Mouse (Mus musculus) lung, embryonic 15.5 days (tissue): Measurements from ENCODE around the gene Pus3. TPM values are rescaled to one million over a fixed set of nuclear protein-coding genes. Genes with fewer than 3 reads are reported as not detected.

Experiments used
- ATAC-seq: fragments of 200-750 bp; cut with Nextera tagmentation; 2 replicates; pipeline ENCODE4 v1.8.0; 2017; ENCODE audit warnings: moderate number of reproducible peaks, borderline replicate concordance; ENCODE audit not compliant: low FRiP score, low TSS enrichment; ENCODE audit errors: extremely low read depth
- H3K27ac ChIP-seq: fragments of 300-500 bp; sonication (generic); 2 replicates; pipeline ENCODE4 v1.5.1; 2015; ENCODE audit warnings: moderate library complexity, mild to moderate bottlenecking, inconsistent platforms
- H3K27me3 ChIP-seq: fragments of 300-500 bp; sonication (generic); 2 replicates; pipeline ENCODE4 v1.6.1; 2015; ENCODE audit warnings: inconsistent platforms
- H3K36me3 ChIP-seq: fragments of 300-500 bp; sonication (generic); 2 replicates; pipeline ENCODE4 v1.6.1; 2015; ENCODE audit warnings: inconsistent platforms
- H3K4me1 ChIP-seq: fragments of 300-500 bp; sonication (generic); 2 replicates; pipeline ENCODE4 v1.6.1; 2015; ENCODE audit warnings: inconsistent platforms
- H3K4me2 ChIP-seq: fragments of 300-500 bp; sonication (generic); 2 replicates; pipeline ENCODE4 v1.6.1; 2015; ENCODE audit warnings: inconsistent platforms, mild to moderate bottlenecking, moderate library complexity
- H3K4me3 ChIP-seq: fragments of 300-500 bp; sonication (generic); 2 replicates; pipeline ENCODE4 v1.5.1; 2015; ENCODE audit warnings: mild to moderate bottlenecking, inconsistent platforms
- H3K9ac ChIP-seq: fragments of 300-500 bp; sonication (generic); 2 replicates; pipeline ENCODE4 v1.6.1; 2015; ENCODE audit warnings: inconsistent platforms
- H3K9me3 ChIP-seq: fragments of 300-500 bp; sonication (generic); 2 replicates; pipeline ENCODE4 v1.6.1; 2016; ENCODE audit warnings: inconsistent platforms
- WGBS: fragments of 180-500 bp; shearing (Covaris S2); methylation state at CpG from one replicate; pipeline ENCODE4 v1.1.7; 2015; 5-methylcytosine and 5-hydroxymethylcytosine counted together
- polyA plus RNA-seq: library from polyadenylated mRNA; unstranded; fragments of >200 nt; fragmentation: Nextera tagmentation; extraction: Ambion mirVana; gene quantifications from 2 replicates; pipeline ENCODE4 v1.2.1, GENCODE M21; 2015

The Pus3 gene
- polyA plus RNA-seq, 1 experiment from 2014 or later: 15.9 TPM

GRCm38 (mm10) chr9:35548455-35548854, 9.9 kb upstream of the Pus3 start:
- Histone ChIP-seq H3K27ac (no peak overlapping the region), H3K9ac (no peak overlapping the region), H3K27me3 (no peaks in the 10 kb centered on the region), H3K4me2 (no peak overlapping the region), H3K4me3 (no peak overlapping the region), H3K36me3 (no peaks in the 10 kb centered on the region), H3K9me3 (no peaks in the 10 kb centered on the region), H3K4me1 (no peaks in the 10 kb centered on the region)
- no peak for ATAC-seq
- WGBS: 66% methylated on average over 9 of the region's 9 CpGs

- no peak overlapping the region for H3K4me3 ChIP-seq
- peaks cover 17% of the 10 kb centered on the region; the same call in 1 of the 2 replicates for H3K27me3 ChIP-seq
- no peak overlapping the region for H3K9ac ChIP-seq
- H3K9me3 ChIP-seq: no peaks in the 10 kb centered on the region
- WGBS: 45% methylated on average over 12 of the region's 12 CpGs
- ATAC-seq: no peak
- H3K4me2 ChIP-seq: no peak overlapping the region
- H3K4me1 ChIP-seq: peaks cover 29% of the 10 kb centered on the region
- peaks cover 6% of the 10 kb centered on the region for H3K36me3 ChIP-seq
- H3K27ac ChIP-seq: no peak overlapping the region
These were observed 1.8 kb upstream of the Pus3 start for GRCm38 (mm10) chr9:35556494-35557102.

DNA sequence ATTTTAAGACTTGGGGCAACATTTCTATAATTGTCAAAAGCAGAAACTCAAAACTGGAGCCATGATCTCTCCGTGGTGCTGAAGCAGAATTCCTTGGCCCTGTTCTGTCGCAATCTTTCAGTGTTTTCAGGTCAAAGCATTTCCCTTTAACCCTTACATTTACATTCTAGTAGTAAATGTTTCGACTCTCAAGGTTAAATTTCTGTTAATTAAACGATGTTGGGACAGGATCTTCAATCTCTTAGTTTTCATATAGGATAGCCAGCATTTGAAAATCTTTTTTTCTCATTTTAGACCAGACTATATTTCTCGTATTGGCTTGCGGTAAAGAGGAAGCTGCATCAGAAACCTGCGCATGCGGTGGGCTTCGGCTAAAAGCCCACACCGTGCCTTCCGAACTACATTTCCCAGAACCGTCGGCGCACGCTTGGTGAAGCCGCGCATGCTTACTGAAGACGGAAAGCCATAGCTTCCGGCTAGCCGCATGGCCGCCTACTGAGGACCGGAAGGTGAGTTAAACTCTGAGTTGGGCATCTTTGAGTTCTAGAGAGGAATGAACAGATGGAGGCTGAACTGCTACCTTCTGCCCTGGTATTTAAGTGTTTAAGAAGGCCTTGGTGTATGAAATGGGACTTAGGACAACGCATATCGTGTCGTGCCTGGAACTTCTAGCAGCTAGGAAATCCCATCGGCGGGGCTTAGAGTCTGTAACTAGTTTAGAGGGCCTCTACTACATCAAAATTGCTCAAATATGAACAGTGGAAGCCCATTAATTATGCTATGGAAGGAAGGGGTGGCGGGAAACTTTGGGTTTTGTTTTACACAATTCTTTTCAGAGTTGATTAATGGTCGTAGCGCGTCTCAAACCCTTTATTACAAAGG, 855 bp downstream of the Pus3 start:
- Histone ChIP-seq H3K4me2 (peak overlapping the region; percentile 97), H3K9me3 (no peaks in the 10 kb centered on the region), H3K4me1 (peaks cover 29% of the 10 kb centered on the region), H3K4me3 (peak overlapping the region; percentile 74), H3K27me3 (peaks cover 17% of the 10 kb centered on the region; the same call in 1 of the 2 replicates), H3K9ac (peak overlapping the region; percentile 62), H3K27ac (peak overlapping the region; percentile 60), H3K36me3 (peaks cover 13% of the 10 kb centered on the region)
- peak; percentile 85; the same call in 1 of the 2 replicates for ATAC-seq
- 1% methylated on average over 31 of the region's 31 CpGs for WGBS

GRCm38 (mm10) chr9:35561076-35561475, 2.7 kb downstream of the Pus3 start:
- Histone ChIP-seq H3K27ac (no peak overlapping the region), H3K9me3 (no peaks in the 10 kb centered on the region), H3K9ac (no peak overlapping the region), H3K4me3 (no peak overlapping the region), H3K36me3 (peaks cover 29% of the 10 kb centered on the region), H3K4me2 (no peak overlapping the region), H3K4me1 (peaks cover 29% of the 10 kb centered on the region), H3K27me3 (peaks cover 17% of the 10 kb centered on the region; the same call in 1 of the 2 replicates)
- ATAC-seq: no peak
- WGBS: 92% methylated on average over 11 of the region's 11 CpGs

DNA sequence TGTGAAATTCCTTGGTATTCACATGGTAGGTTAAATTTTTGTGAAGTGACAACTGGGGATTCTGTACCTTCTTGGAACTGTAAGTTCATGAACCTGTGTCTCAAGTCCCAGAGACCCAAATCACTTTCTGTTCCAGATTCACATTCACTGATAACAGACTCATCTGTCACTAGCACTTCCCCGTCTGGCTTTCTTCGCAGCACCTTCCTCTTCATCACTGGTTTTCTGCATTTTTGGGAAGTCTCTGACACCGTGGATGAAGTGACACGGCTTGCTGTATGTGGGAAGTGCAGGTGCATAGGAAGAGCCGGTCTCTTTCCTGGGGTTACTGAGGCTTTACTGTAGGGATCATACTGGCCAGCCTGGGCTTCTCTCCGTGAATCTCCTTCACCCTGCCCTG, 3.2 kb downstream of the Pus3 start:
- H3K4me3 ChIP-seq: no peak overlapping the region
- peaks cover 17% of the 10 kb centered on the region; the same call in 1 of the 2 replicates for H3K27me3 ChIP-seq
- H3K36me3 ChIP-seq: peaks cover 34% of the 10 kb centered on the region
- 81% methylated on average over 6 of the region's 6 CpGs for WGBS
- H3K27ac ChIP-seq: no peak overlapping the region
- H3K9ac ChIP-seq: no peak overlapping the region
- H3K4me1 ChIP-seq: peaks cover 27% of the 10 kb centered on the region
- H3K9me3 ChIP-seq: no peaks in the 10 kb centered on the region
- H3K4me2 ChIP-seq: no peak overlapping the region
- no peak for ATAC-seq

GRCm38 (mm10) chr9:35564536-35565240, 6.3 kb downstream of the Pus3 start:
- Histone ChIP-seq H3K9ac (no peak overlapping the region), H3K27ac (no peak overlapping the region), H3K4me1 (peaks cover 13% of the 10 kb centered on the region), H3K4me2 (no peak overlapping the region), H3K9me3 (no peaks in the 10 kb centered on the region), H3K4me3 (no peak overlapping the region), H3K27me3 (no peaks in the 10 kb centered on the region), H3K36me3 (peaks cover 51% of the 10 kb centered on the region)
- 80% methylated on average over 5 of the region's 5 CpGs for WGBS
- no peak for ATAC-seq

DNA sequence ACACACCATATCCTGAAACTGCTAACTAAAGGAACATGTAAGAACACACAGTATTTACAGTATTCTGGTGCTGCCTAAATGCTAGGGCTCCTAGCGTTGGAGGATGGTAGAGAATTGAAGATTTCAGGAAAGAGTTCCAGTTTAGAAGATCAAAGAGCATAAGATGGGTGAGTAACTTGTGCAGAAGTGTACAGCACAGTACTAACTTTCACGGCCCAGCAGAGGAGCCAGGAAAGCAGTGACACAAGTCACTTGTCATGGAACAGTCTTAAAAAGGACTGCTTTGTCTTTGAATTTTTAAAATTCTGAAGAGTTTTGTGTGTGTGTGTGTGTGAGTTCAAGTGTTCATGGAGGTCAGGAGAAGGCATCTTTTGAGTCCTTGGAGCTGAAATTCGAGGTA, 9.6 kb downstream of the Pus3 start:
- H3K27ac ChIP-seq: no peak overlapping the region
- H3K4me1 ChIP-seq: peaks cover 9% of the 10 kb centered on the region; the same call in 1 of the 2 replicates
- no peak overlapping the region for H3K9ac ChIP-seq
- no peaks in the 10 kb centered on the region; the same call in 1 of the 2 replicates for H3K27me3 ChIP-seq
- no peak overlapping the region for H3K4me2 ChIP-seq
- WGBS: 78% methylated on average over 3 of the region's 3 CpGs
- no peak overlapping the region for H3K4me3 ChIP-seq
- ATAC-seq: no peak
- H3K9me3 ChIP-seq: no peaks in the 10 kb centered on the region
- H3K36me3 ChIP-seq: peaks cover 42% of the 10 kb centered on the region; the same call in 1 of the 2 replicates

DNA sequence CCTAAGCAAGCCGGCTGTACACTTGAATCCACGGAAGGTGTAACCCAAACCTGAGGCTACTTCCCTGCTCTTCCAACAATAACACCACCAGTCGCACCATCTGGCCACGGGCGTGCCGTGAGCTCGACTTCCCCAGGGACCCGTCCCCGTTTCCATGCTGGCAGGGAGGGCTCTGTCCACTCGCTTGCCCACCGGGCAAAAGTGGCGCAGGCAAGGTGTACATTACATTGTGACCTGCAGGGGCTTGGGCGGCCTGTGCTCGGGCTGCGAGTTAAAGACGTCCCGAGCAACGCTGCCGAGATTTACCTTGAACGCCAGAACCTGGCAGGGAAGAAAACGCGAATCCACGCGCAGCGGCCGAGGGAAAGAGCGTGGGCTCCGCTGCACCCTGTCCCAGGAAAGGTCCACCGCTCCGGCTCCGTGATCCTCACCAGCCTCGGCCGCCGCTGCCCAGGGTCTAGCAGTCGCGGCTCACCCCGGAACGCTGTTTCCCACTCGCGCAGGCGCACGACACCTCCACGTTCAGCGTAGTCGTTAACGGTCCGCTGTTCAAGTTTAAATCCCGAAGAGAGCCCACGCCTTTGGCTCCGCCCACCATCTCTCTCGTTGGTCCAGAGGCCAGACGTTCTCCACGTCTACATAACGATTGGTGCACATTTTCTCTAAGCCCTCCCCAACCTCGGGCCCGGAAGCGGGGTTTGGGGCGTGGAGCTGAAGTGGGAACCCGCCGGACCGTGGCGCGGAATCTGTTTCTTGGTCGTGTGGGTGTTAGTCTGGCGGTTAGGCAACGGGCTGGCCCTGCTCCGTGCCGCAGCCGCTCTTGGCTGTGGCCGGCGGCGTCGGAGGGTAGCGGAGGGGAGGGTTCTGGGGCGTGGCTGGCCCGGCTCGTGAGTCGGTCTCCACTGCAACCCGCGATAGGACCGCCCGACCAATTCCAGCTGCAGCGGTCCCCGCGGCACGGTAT, 11.5 kb downstream of the Pus3 start, which contains the start of the genes Pate2 and Hyls1:
Pate2 (plus strand) TSS at position 714 of the 964 bp plus-strand sequence.
Hyls1 (minus strand) TSS at position 828 of the 964 bp plus-strand sequence.
- under 1% methylated on average over 86 of the region's 86 CpGs for WGBS
- ATAC-seq: peak; percentile 98
- peaks cover 13% of the 10 kb centered on the region; the same call in 1 of the 2 replicates for H3K4me1 ChIP-seq
- H3K9ac ChIP-seq: peak within 1 kb of the TSS; percentile 82
- H3K9me3 ChIP-seq: no peaks in the 10 kb centered on the region
- peak within 1 kb of the TSS; percentile 91 for H3K27ac ChIP-seq
- H3K4me3 ChIP-seq: peak within 1 kb of the TSS; percentile 84
- H3K27me3 ChIP-seq: peaks cover 12% of the 10 kb centered on the region
- peaks cover 33% of the 10 kb centered on the region; the same call in 1 of the 2 replicates for H3K36me3 ChIP-seq
- peak within 1 kb of the TSS; percentile 81 for H3K4me2 ChIP-seq

GRCm38 (mm10) chr9:35570663-35571062, 12.3 kb downstream of the Pus3 start:
- H3K36me3 ChIP-seq: peaks cover 24% of the 10 kb centered on the region; the same call in 1 of the 2 replicates
- WGBS: 8% methylated on average over 5 of the region's 5 CpGs
- H3K27me3 ChIP-seq: peaks cover 15% of the 10 kb centered on the region
- H3K9me3 ChIP-seq: no peaks in the 10 kb centered on the region
- H3K27ac ChIP-seq: peak overlapping the region; percentile 91; the same call in 1 of the 2 replicates
- peaks cover 13% of the 10 kb centered on the region; the same call in 1 of the 2 replicates for H3K4me1 ChIP-seq
- H3K4me2 ChIP-seq: peak overlapping the region; percentile 81
- H3K9ac ChIP-seq: peak overlapping the region; percentile 82
- ATAC-seq: no peak
- peak overlapping the region; percentile 84 for H3K4me3 ChIP-seq

DNA sequence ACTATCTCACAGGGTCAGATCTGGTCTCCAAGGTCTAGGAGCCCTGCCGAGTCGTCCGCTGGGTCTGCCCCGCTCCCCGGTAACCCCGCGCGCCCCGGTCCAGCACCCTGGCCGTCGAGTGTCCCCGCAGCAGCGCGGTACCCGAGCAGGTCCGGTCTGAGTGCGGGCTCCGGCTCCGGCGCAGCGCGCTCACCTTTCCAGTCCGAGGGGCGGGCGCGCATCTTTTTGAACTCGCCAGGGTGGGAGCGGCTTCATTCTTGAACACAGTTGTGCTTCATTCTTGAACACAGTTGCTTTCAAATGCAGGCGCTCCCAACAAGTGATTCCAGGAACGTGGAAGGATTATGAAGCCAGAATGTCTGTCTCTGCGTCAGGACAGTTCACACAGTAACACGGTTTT, 16.0 kb downstream of the Pus3 start:
- no peak overlapping the region for H3K27ac ChIP-seq
- H3K9me3 ChIP-seq: no peaks in the 10 kb centered on the region
- no peak overlapping the region for H3K9ac ChIP-seq
- H3K27me3 ChIP-seq: peaks cover 15% of the 10 kb centered on the region
- ATAC-seq: no peak
- H3K4me2 ChIP-seq: peak overlapping the region; percentile 49
- H3K4me1 ChIP-seq: peaks cover 8% of the 10 kb centered on the region; the same call in 1 of the 2 replicates
- WGBS: 5% methylated on average over 27 of the region's 32 CpGs
- H3K4me3 ChIP-seq: peak overlapping the region; percentile 19
- no peaks in the 10 kb centered on the region for H3K36me3 ChIP-seq
